Mouse (Mus musculus) neutrophil, adult 65 days (primary cell): ENCODE results near the gene Proz. TPM values are rescaled to one million over a fixed set of nuclear protein-coding genes. Genes with fewer than 3 reads are reported as not detected.

ENCODE experiments used
- total RNA-seq: library from RNA; stranded (reverse); gene quantifications from 2 replicates; pipeline ENCODE4 v1.2.4, GENCODE M21; 2023

The Proz gene
- 0.51 TPM in 1 of 2 replicates, not detected in the other for total RNA-seq

DNA sequence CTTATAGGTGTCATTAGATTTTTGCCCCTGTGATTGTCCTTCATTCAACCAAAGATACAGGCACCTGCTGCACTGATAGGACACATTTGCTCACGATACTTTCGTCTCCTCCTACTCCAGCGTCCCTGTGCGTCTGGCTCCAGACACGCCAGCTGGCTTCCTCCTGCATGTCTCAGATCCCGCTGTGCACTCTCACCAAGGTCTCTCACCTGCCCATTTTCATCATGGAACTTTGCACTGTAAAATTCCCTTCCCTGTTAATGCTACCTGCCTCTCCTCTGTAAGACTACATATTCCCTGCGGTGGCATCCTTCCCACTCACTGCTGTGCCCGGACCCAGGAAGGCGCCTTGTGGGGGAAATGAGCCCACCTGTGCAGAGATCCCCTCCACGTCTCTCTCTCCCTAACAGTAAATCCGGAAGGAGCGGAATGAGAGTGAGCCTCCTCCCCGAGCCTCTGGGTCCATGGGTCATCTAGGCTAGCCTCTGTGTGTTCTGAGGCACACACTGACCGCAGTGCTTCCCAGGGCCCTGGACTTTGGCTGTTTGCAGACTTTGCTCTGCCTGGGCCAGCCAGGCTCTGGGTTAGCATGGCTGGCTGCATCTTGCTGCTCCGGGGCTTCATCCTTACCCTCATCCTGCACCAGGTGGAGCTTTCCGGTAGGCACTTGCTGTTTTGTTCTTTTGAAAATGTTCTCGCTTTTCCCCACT lies at the start of gene Proz:
Proz (plus strand) TSS at position 474 of the 710 bp plus-strand sequence.

GRCm38 (mm10) chr8:13025487-13026224 lies 35.1 kb upstream of the Proz start, which contains the start of gene F7:
F7 (plus strand) TSS chr8:13026034.

GRCm38 (mm10) chr8:13037015-13037414 lies 23.7 kb upstream of the Proz start, which contains the start of gene F10:
F10 (plus strand) TSS chr8:13037308.

GRCm38 (mm10) chr8:13105087-13105881 lies 44.6 kb downstream of the Proz start, which contains the start of the genes Pcid2 and Cul4a:
Pcid2 (minus strand) TSS chr8:13105459.
Cul4a (plus strand) TSS chr8:13105621.

Other genes starting within 250 kb of the Proz start
- gene Mcf2l, start 187.1 kb upstream of the Proz start, total RNA-seq: 28.0 and 39.0 TPM in 2 replicates
- gene F7, start 34.9 kb upstream of the Proz start, total RNA-seq: 1.6 and 2.3 TPM in 2 replicates
- 36.0 and 41.5 TPM in 2 replicates for gene F10, start 23.6 kb upstream of the Proz start, total RNA-seq
- 24.9 and 30.7 TPM in 2 replicates for gene Pcid2, start 44.5 kb downstream of the Proz start, total RNA-seq
- 29.1 and 39.8 TPM in 2 replicates for gene Cul4a, start 44.7 kb downstream of the Proz start, total RNA-seq
- 275 and 313 TPM in 2 replicates for gene Lamp1, start 98.2 kb downstream of the Proz start, total RNA-seq
- not detected in 2 replicates for gene Grtp1, start 139.7 kb downstream of the Proz start, total RNA-seq
- gene Adprhl1, start 193.2 kb downstream of the Proz start, total RNA-seq: not detected in 2 replicates
- gene Dcun1d2, start 227.2 kb downstream of the Proz start, total RNA-seq: 6.1 and 7.5 TPM in 2 replicates
- 46.5 and 58.3 TPM in 2 replicates for gene Tmco3, start 227.3 kb downstream of the Proz start, total RNA-seq